Mouse (Mus musculus) ES-E14 (cell line): ENCODE measurements around the gene Cd3eap. TPM values are rescaled to one million over a fixed set of nuclear protein-coding genes. Genes with fewer than 3 reads are reported as not detected.
A peak's percentile ranks its signal among the peaks of the same experiment; 100 is the strongest.

Source experiments
- DNase-seq: peaks from one replicate; pipeline ENCODE4 v3.0.0-alpha.2; 2013; ENCODE audit warnings: low read depth, low spot score
- H3K27ac ChIP-seq: 2 replicates; pipeline ENCODE4 v1.5.1; 2012; ENCODE audit warnings: low read depth, mild to moderate bottlenecking, low read length, moderate library complexity, mixed read lengths; ENCODE audit not compliant: poor library complexity, insufficient read depth, severe bottlenecking
- H3K36me3 ChIP-seq: 2 replicates; pipeline ENCODE4 v1.6.1; 2012; ENCODE audit warnings: mild to moderate bottlenecking, low read length, moderate library complexity, mixed read lengths; ENCODE audit not compliant: control insufficient read depth, poor library complexity, insufficient read depth, severe bottlenecking
- H3K4me1 ChIP-seq, 2 experiments: fragments of 150-350 bp in 1 of 2; sonication (generic) in 1 of 2; 2 replicates each; pipeline ENCODE4 v1.6.1; 2012; ENCODE audit warnings: low read length in 2 of 2, mild to moderate bottlenecking in 1 of 2, mixed read lengths in 1 of 2; ENCODE audit not compliant: control insufficient read depth in 2 of 2, insufficient read depth in 2 of 2, poor library complexity in 1 of 2
- H3K4me3 ChIP-seq, 2 experiments: fragments of 150-350 bp in 1 of 2; sonication (generic) in 1 of 2; 2 replicates each; pipeline ENCODE4 v1.5.1; 2012; ENCODE audit warnings: low read length in 2 of 2, low read depth in 1 of 2, mild to moderate bottlenecking in 1 of 2, mixed read lengths in 1 of 2; ENCODE audit not compliant: insufficient read depth in 1 of 2, poor library complexity in 1 of 2, severe bottlenecking in 1 of 2
- H3K9ac ChIP-seq: 2 replicates; pipeline ENCODE4 v1.6.1; 2012; ENCODE audit warnings: low read depth, mild to moderate bottlenecking, low read length, mixed read lengths; ENCODE audit not compliant: poor library complexity, insufficient read depth, severe bottlenecking
- H3K9me3 ChIP-seq: fragments of 150-350 bp; sonication (generic); 2 replicates; pipeline ENCODE4 v1.6.1; 2012; ENCODE audit warnings: low read depth, mild to moderate bottlenecking, low read length; ENCODE audit not compliant: control insufficient read depth, insufficient read depth
- CHD2 ChIP-seq: IDR thresholded peaks from 2 replicates; pipeline ENCODE4 v1.6.1; 2014; ENCODE audit warnings: mild to moderate bottlenecking, low read depth, low read length, inconsistent platforms
- HCFC1 ChIP-seq: IDR thresholded peaks from 2 replicates; pipeline ENCODE4 v1.6.1; 2012; ENCODE audit warnings: low read length, inconsistent platforms, borderline replicate concordance; ENCODE audit not compliant: insufficient read depth
- MAFK ChIP-seq: IDR thresholded peaks from 2 replicates; pipeline ENCODE4 v1.6.1; 2014; ENCODE audit warnings: mild to moderate bottlenecking, low read depth, low read length, inconsistent platforms; ENCODE audit not compliant: insufficient read depth
- ZC3H11A ChIP-seq: IDR thresholded peaks from 2 replicates; pipeline ENCODE4 v1.6.1; 2012; ENCODE audit warnings: low read depth, mild to moderate bottlenecking, inconsistent platforms, low read length, borderline replicate concordance
- ZNF384 ChIP-seq: IDR thresholded peaks from 2 replicates; pipeline ENCODE4 v1.6.1; 2012; ENCODE audit warnings: low read depth, low read length, inconsistent platforms
- in situ Hi-C, 2 experiments: fragments of 600-800 bp; cut with MboI; formaldehyde crosslinking; loops; one replicate each; pipeline ENCODE4 v1.15.1; 2025; ENCODE audit warnings: low sequenced_read_pairs in 2 of 2, inconsistent platforms in 1 of 2; ENCODE audit not compliant: unreplicated experiment in 2 of 2
- total RNA-seq: library from RNA; depleted of rRNA; stranded (reverse); fragments of 300-350 nt; gene quantifications from 2 replicates; pipeline ENCODE4 v1.2.3, GENCODE M21; 2012; rRNA removed

Gene Cd3eap
- total RNA-seq, 1 experiment, result 26.7 TPM

GRCm38 (mm10) chr7:19309278-19309883 lies 49.9 kb downstream of the Cd3eap start:
- no peaks in the 10 kb centered on the region for H3K36me3 ChIP-seq
- no peaks in the 10 kb centered on the region for H3K9me3 ChIP-seq
- H3K9ac ChIP-seq, result peak overlapping the region; percentile 79
- in situ Hi-C loops, result no loop called here
- H3K4me1 ChIP-seq, result peaks cover 0 to 4% of the 10 kb centered on the region in 2 experiments; a peak in 1 of 4 replicates
- H3K4me3 ChIP-seq, result peak overlapping the region; percentile 71 to 77
- no peak overlapping the region for H3K27ac ChIP-seq
- no peak for TF ChIP-seq CHD2
- TF ChIP-seq MAFK, result no peak
- no peak for DNase-seq

GRCm38 (mm10) chr7:19308454-19309277 lies 50.6 kb downstream of the Cd3eap start:
- peak overlapping the region; percentile 79 for H3K9ac ChIP-seq
- in situ Hi-C loops, result no loop called here
- no peaks in the 10 kb centered on the region for H3K36me3 ChIP-seq
- H3K9me3 ChIP-seq, result no peaks in the 10 kb centered on the region
- peaks cover 0 to 6% of the 10 kb centered on the region in 2 experiments; a peak in 1 of 4 replicates for H3K4me1 ChIP-seq
- no peak for TF ChIP-seq HCFC1
- TF ChIP-seq CHD2, result no peak
- no peak for TF ChIP-seq MAFK
- TF ChIP-seq ZC3H11A, result no peak
- TF ChIP-seq ZNF384, result no peak
- peak overlapping the region; percentile 73; the same call in 1 of the 2 replicates for H3K27ac ChIP-seq
- H3K4me3 ChIP-seq, result peak overlapping the region; percentile 71 to 77
- peak; percentile 86 for DNase-seq

DNA sequence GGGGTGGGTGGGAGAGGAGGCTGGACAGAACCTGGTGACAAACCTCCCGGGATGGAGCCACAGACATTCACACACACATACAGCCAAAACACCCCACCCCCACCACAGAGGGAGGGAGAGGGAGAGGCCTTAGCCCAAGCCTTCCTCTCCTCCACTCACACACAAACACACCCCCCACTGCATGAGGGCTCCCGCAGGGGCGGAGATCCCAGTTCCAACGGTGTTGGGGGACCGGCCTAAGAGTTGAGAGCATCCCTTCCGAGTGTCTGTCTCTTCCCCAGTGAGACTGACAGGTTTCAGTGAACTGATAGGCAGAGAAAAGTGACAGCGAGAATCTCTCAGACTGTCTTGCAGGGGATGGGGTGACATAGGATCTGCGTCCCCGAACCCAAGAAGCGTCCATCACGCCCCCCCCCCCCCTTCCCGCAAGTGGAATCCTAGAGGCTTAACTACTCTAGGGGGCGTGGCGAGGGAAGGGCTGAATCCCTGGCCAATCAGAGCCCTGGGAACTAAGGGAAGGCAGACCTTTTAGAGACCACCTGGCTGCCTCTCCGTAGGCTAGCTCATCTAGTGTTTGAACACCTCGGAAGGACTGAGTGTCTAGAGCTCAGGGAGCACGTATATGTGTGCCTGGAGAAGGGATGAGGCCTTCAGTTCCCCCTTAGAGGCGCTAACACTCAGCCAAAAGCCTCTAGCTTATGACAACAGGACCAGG lies 51.4 kb downstream of the Cd3eap start:
- H3K27ac ChIP-seq, result peak overlapping the region; percentile 73; the same call in 1 of the 2 replicates
- peaks cover 0 to 6% of the 10 kb centered on the region in 2 experiments; a peak in 1 of 4 replicates for H3K4me1 ChIP-seq
- H3K4me3 ChIP-seq, result peak overlapping the region; percentile 71 to 77
- no peaks in the 10 kb centered on the region for H3K36me3 ChIP-seq
- in situ Hi-C loops, result no loop called here
- no peak for TF ChIP-seq ZNF384
- TF ChIP-seq HCFC1, result no peak
- peak; percentile 46; the same call in 1 of the 2 replicates for TF ChIP-seq CHD2
- TF ChIP-seq MAFK, result no peak
- DNase-seq, result peak; percentile 86
- no peaks in the 10 kb centered on the region for H3K9me3 ChIP-seq
- H3K9ac ChIP-seq, result peak overlapping the region; percentile 52

GRCm38 (mm10) chr7:19306819-19307738 lies 52.2 kb downstream of the Cd3eap start:
- TF ChIP-seq HCFC1 (no peak), MAFK (no peak), ZNF384 (no peak), CHD2 (no peak), ZC3H11A (no peak)
- H3K4me1 ChIP-seq, result peaks cover 0 to 6% of the 10 kb centered on the region in 2 experiments; a peak in 1 of 4 replicates

More at GRCm38 (mm10) chr7:19306819-19307738, 52.2 kb downstream of the Cd3eap start:
- Histone ChIP-seq H3K36me3 (no peaks in the 10 kb centered on the region), H3K4me3 (no peak overlapping the region), H3K27ac (no peak overlapping the region), H3K9ac (no peak overlapping the region), H3K9me3 (no peaks in the 10 kb centered on the region)
- in situ Hi-C loops, result no loop called here
- no peak for DNase-seq

Other genes starting within 250 kb of the Cd3eap start
- gene Gm4969, start 241.1 kb downstream of the Cd3eap start, total RNA-seq, result 1.2 and 1.9 TPM in 2 replicates
- 19.5 and 27.1 TPM in 2 replicates for gene Fbxo46, start 239.6 kb downstream of the Cd3eap start, total RNA-seq
- 8.1 and 11.7 TPM in 2 replicates for gene Qpctl, start 210.2 kb downstream of the Cd3eap start, total RNA-seq
- gene Snrpd2, start 209.8 kb downstream of the Cd3eap start, total RNA-seq, result 355 and 382 TPM in 2 replicates
- 1.5 and 3.6 TPM in 2 replicates for gene Gipr, start 193.4 kb downstream of the Cd3eap start, total RNA-seq
- 29.5 and 29.8 TPM in 2 replicates for gene Eml2, start 183.1 kb downstream of the Cd3eap start, total RNA-seq
- gene Gpr4, start 146.9 kb downstream of the Cd3eap start, total RNA-seq, result 3.8 TPM in 2 replicates
- 12.6 and 15.8 TPM in 2 replicates for gene Opa3, start 131.1 kb downstream of the Cd3eap start, total RNA-seq
- 92.5 and 108 TPM in 2 replicates for gene Vasp, start 87.7 kb downstream of the Cd3eap start, total RNA-seq
- gene Ppm1n, start 79.4 kb downstream of the Cd3eap start, total RNA-seq, result 2.9 and 9.7 TPM in 2 replicates
- 9.9 and 10.8 TPM in 2 replicates for gene Rtn2, start 76.9 kb downstream of the Cd3eap start, total RNA-seq
- gene Fosb, start 49.4 kb downstream of the Cd3eap start, total RNA-seq, result 5.8 and 6.3 TPM in 2 replicates
- gene Ercc1, start 14.7 kb downstream of the Cd3eap start, total RNA-seq, result 48.0 and 53.2 TPM in 2 replicates
- gene Ppp1r13l, start 266 bp upstream of the Cd3eap start, total RNA-seq, result 5.3 and 7.4 TPM in 2 replicates
- gene Ercc2, start 22.5 kb upstream of the Cd3eap start, total RNA-seq, result 38.8 and 62.6 TPM in 2 replicates
- 10.1 and 19.5 TPM in 2 replicates for gene Klc3, start 44.6 kb upstream of the Cd3eap start, total RNA-seq
- 0.85 and 1.1 TPM in 2 replicates for gene Ckm, start 45.3 kb upstream of the Cd3eap start, total RNA-seq
- 9.9 and 10.3 TPM in 2 replicates for gene Mark4, start 99.3 kb upstream of the Cd3eap start, total RNA-seq
- gene Exoc3l2, start 103.8 kb upstream of the Cd3eap start, total RNA-seq, result 0.85 and 2.2 TPM in 2 replicates
- 3.1 and 3.4 TPM in 2 replicates for gene Bloc1s3, start 148.9 kb upstream of the Cd3eap start, total RNA-seq
- gene Trappc6a, start 148.9 kb upstream of the Cd3eap start, total RNA-seq, result 33.2 and 56.7 TPM in 2 replicates
- 0.54 and 0.79 TPM in 2 replicates for gene Nkpd1, start 158.4 kb upstream of the Cd3eap start, total RNA-seq
- gene Ppp1r37, start 203.6 kb upstream of the Cd3eap start, total RNA-seq, result 25.3 and 37.7 TPM in 2 replicates
- 32.2 and 35.3 TPM in 2 replicates for gene Zfp296, start 217.8 kb upstream of the Cd3eap start, total RNA-seq
- 42.1 and 54.2 TPM in 2 replicates for gene Gemin7, start 218.1 kb upstream of the Cd3eap start, total RNA-seq
- gene Clasrp, start 245.0 kb upstream of the Cd3eap start, total RNA-seq, result 52.7 and 83.4 TPM in 2 replicates